Mouse (Mus musculus): ENCODE results near the gene 2010111I01Rik. TPM values are rescaled to one million over a fixed set of nuclear protein-coding genes. Genes with fewer than 3 reads are reported as not detected.

2010111I01Rik gene
- polyA plus RNA-seq, 1 experiment = 26.6 TPM

DNA sequence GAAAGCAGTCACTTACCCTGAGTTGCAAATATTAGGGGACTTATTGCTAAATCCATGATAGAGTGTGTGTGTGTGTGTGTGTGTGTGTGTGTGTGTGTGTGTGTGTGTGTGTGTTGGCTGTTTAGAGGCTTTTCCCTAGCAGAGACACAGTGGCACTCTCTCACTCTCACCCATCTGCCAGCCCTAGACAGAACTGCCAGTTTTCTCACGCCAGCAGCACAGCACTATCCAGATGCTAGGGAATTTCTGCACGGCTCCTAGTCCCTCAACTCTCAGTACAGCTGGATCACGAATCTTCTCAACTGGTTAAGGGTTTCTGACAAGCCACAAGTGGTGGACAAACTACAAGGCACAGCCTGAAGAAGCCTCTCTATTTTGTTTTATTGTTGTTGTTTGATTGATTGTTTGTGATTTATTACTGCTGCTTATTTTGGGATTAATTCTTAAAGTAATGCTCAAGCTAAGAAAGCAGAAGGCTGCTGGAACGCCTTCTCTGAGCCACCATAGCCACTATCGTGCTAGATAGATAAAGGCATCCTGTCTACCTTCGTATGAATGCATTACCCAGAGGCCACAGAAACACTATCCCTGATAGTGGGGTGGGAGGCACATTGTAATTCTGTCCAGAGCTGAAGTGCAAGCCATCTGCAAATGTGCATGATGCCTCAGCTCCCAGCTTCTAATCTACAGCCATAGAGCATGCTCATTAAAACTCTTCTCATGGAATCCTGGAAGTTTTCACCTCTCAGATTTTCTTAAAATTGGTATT lies 209.7 kb downstream of the 2010111I01Rik start:
- no peak overlapping the region for H3K27ac ChIP-seq (ENCODE audit: control insufficient read depth, insufficient read depth, low read depth, low read length)
- H3K27me3 ChIP-seq (ENCODE audit: control insufficient read depth, insufficient read depth, low read length) = no peaks in the 10 kb centered on the region
- H3K36me3 ChIP-seq (ENCODE audit: control insufficient read depth, insufficient read depth, low read length) = no peaks in the 10 kb centered on the region
- H3K4me1 ChIP-seq (ENCODE audit: control insufficient read depth, insufficient read depth, low read length) = no peaks in the 10 kb centered on the region
- H3K4me3 ChIP-seq (ENCODE audit: control insufficient read depth, low read depth, low read length) = no peak overlapping the region
- TF ChIP-seq POLR2A (IDR thresholded peaks at IDR 0.05; ENCODE audit: control insufficient read depth, low read depth, low read length) (no peak), CTCF (IDR thresholded peaks at IDR 0.05; ENCODE audit: control insufficient read depth, insufficient read depth, insufficient replicate concordance, low read depth, low read length) (no peak)

DNA sequence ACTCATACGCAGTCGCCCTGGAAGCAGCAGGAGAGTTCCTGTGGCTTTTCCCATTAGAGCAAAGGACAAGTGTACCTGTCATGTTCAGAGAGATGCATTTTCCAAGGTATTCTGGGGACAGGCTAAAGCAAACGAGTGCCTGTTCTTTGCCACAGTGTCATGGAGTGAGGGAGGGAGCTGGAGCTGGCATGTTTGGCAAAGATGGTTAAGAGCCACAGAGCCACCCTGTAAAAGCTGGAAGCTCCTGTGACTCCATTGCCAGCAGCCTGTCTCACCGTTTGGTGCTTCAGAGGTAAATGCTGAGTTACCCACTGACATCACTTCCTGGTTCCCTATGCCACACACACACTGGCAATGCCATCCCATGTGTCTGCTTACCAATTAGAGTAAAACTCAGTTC lies 211.4 kb downstream of the 2010111I01Rik start:
- no peaks in the 10 kb centered on the region for H3K4me1 ChIP-seq (ENCODE audit: control insufficient read depth, insufficient read depth, low read length)
- H3K36me3 ChIP-seq (ENCODE audit: control insufficient read depth, insufficient read depth, low read length) = no peaks in the 10 kb centered on the region
- TF ChIP-seq CTCF (IDR thresholded peaks at IDR 0.05; ENCODE audit: control insufficient read depth, insufficient read depth, insufficient replicate concordance, low read depth, low read length) (no peak), POLR2A (IDR thresholded peaks at IDR 0.05; ENCODE audit: control insufficient read depth, low read depth, low read length) (no peak)
- H3K4me3 ChIP-seq (ENCODE audit: control insufficient read depth, low read depth, low read length) = no peak overlapping the region
- no peaks in the 10 kb centered on the region for H3K27me3 ChIP-seq (ENCODE audit: control insufficient read depth, insufficient read depth, low read length)
- no peak overlapping the region for H3K27ac ChIP-seq (ENCODE audit: control insufficient read depth, insufficient read depth, low read depth, low read length)

DNA sequence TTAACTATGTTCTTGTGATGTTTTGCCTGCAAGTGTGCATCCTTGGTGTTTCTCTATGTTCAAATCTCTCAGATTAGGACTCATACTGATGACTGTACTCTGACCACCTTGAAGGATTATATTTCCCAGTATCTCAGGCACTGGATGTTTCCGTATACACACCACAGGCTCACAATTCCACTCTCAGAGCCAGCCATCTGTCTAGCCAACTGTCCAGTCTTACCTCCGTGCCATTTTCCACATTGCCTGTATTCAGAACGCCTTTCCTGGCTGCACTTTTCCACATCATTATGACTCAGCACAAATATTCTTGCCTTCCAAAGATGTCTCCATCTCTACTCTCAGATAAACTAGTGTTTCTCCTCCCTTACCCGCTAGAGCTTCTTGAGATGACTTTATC lies 212.5 kb downstream of the 2010111I01Rik start:
- H3K36me3 ChIP-seq (ENCODE audit: control insufficient read depth, insufficient read depth, low read length) = no peaks in the 10 kb centered on the region
- no peaks in the 10 kb centered on the region for H3K27me3 ChIP-seq (ENCODE audit: control insufficient read depth, insufficient read depth, low read length)
- TF ChIP-seq CTCF (IDR thresholded peaks at IDR 0.05; ENCODE audit: control insufficient read depth, insufficient read depth, insufficient replicate concordance, low read depth, low read length) (no peak), POLR2A (IDR thresholded peaks at IDR 0.05; ENCODE audit: control insufficient read depth, low read depth, low read length) (no peak)
- no peak overlapping the region for H3K4me3 ChIP-seq (ENCODE audit: control insufficient read depth, low read depth, low read length)
- no peak overlapping the region for H3K27ac ChIP-seq (ENCODE audit: control insufficient read depth, insufficient read depth, low read depth, low read length)
- no peaks in the 10 kb centered on the region for H3K4me1 ChIP-seq (ENCODE audit: control insufficient read depth, insufficient read depth, low read length)

DNA sequence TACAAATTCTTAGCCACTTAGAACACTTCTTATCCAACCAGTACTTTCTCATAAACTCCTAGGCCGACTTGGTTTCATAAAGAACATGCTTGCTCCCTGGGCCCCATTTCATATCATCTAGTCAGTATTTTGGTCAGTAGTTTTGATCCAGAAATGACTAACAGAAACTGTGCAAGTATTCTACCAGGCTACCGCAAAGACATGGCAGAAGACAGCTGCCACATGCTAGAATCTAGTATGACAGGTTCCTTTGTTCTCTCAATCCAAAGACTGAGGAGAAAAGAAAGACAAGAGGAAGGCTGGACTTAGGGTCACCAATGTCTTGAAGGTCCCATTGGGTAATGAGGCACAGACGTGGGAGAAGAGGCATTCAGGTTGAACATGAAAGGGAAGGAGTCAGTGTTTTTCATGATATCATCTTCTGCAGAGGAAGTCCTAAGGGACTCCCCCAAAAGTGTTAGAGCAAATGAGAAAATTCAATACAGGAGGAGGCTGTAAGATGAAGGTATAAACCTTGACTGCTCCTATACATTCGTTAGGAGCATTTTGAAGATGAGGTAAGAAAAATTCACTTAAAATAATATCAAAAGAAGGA lies 216.0 kb downstream of the 2010111I01Rik start:
- H3K4me3 ChIP-seq (ENCODE audit: control insufficient read depth, low read depth, low read length) = no peak overlapping the region
- no peak overlapping the region for H3K27ac ChIP-seq (ENCODE audit: control insufficient read depth, insufficient read depth, low read depth, low read length)
- H3K27me3 ChIP-seq (ENCODE audit: control insufficient read depth, insufficient read depth, low read length) = no peaks in the 10 kb centered on the region
- H3K36me3 ChIP-seq (ENCODE audit: control insufficient read depth, insufficient read depth, low read length) = no peaks in the 10 kb centered on the region
- H3K4me1 ChIP-seq (ENCODE audit: control insufficient read depth, insufficient read depth, low read length) = no peaks in the 10 kb centered on the region
- TF ChIP-seq CTCF (IDR thresholded peaks at IDR 0.05; ENCODE audit: control insufficient read depth, insufficient read depth, insufficient replicate concordance, low read depth, low read length) = no peak
- TF ChIP-seq POLR2A (IDR thresholded peaks at IDR 0.05; ENCODE audit: control insufficient read depth, low read depth, low read length) = no peak

DNA sequence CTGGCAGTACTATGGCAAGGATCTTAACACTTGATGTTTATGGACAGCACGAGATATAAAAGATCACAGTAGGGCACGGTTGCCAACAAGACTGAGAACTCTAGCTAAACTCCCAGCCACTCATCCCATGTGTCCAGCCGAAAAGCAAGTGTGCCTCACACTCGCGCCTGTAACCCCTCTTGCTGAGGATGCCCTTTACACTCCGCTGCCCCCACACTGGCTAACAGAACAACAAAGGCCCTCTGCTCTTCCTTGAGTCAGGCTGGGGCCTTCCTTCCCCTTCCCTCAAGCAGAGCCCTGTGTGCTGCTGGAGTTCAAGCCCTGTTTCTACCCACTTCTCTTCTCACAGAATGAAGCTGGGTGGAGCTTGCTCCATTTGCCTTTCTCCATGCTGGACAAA lies 220.3 kb downstream of the 2010111I01Rik start:
- no peak for TF ChIP-seq CTCF (IDR thresholded peaks at IDR 0.05; ENCODE audit: control insufficient read depth, insufficient read depth, insufficient replicate concordance, low read depth, low read length)
- no peak for TF ChIP-seq POLR2A (IDR thresholded peaks at IDR 0.05; ENCODE audit: control insufficient read depth, low read depth, low read length)
- H3K4me3 ChIP-seq (ENCODE audit: control insufficient read depth, low read depth, low read length) = no peak overlapping the region

DNA sequence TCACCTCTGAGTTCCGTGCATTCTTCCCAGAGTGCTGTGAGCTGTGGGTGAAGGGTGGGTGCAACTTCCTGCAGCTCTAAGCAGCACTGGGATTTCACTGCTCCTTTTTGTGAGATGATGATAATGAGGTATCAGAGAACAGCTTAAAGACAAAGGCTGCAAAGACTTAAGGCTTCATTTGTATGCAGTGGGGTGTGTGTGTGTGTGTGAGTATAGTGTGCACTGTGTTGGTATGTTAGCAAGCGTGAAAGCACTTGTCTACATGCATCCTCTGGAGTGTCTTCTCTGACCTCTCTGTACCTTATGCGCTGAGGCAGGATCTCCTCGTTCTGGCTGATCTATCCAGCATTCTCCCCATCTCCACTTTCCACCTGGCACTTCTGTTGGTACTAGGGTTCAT lies 221.5 kb downstream of the 2010111I01Rik start:
- H3K4me3 ChIP-seq (ENCODE audit: control insufficient read depth, low read depth, low read length) = no peak overlapping the region
- TF ChIP-seq CTCF (IDR thresholded peaks at IDR 0.05; ENCODE audit: control insufficient read depth, insufficient read depth, insufficient replicate concordance, low read depth, low read length) = no peak
- TF ChIP-seq POLR2A (IDR thresholded peaks at IDR 0.05; ENCODE audit: control insufficient read depth, low read depth, low read length) = no peak
- H3K27ac ChIP-seq (ENCODE audit: control insufficient read depth, insufficient read depth, low read depth, low read length) = no peak overlapping the region
- H3K27me3 ChIP-seq (ENCODE audit: control insufficient read depth, insufficient read depth, low read length) = no peaks in the 10 kb centered on the region
- H3K4me1 ChIP-seq (ENCODE audit: control insufficient read depth, insufficient read depth, low read length) = no peaks in the 10 kb centered on the region
- H3K36me3 ChIP-seq (ENCODE audit: control insufficient read depth, insufficient read depth, low read length) = no peaks in the 10 kb centered on the region

More for the DNA sequence above, 220.3 kb downstream of the 2010111I01Rik start:
- Histone ChIP-seq H3K27me3 (ENCODE audit: control insufficient read depth, insufficient read depth, low read length) (no peaks in the 10 kb centered on the region), H3K4me1 (ENCODE audit: control insufficient read depth, insufficient read depth, low read length) (no peaks in the 10 kb centered on the region), H3K36me3 (ENCODE audit: control insufficient read depth, insufficient read depth, low read length) (no peaks in the 10 kb centered on the region), H3K27ac (ENCODE audit: control insufficient read depth, insufficient read depth, low read depth, low read length) (no peak overlapping the region)

DNA sequence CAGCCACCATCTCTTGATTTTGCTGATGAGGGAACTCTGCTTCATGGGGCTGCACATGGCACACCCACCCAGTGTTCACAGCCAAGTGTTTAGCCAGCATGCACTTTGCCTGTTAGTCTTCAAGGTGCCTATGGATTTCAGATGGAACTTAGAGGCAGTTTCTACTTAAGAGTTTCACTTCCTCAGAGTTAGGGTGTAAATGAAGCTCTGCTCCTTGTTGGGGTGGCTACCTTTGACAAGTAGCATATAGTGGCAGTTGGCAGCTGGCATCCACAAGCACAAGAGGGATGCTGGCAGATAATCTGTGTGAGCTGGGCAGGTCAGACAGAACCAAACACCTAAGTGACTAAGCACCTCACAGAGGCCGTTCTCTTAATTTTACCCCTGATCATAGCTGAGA lies 221.9 kb downstream of the 2010111I01Rik start:
- Histone ChIP-seq H3K27me3 (ENCODE audit: control insufficient read depth, insufficient read depth, low read length) (no peaks in the 10 kb centered on the region), H3K27ac (ENCODE audit: control insufficient read depth, insufficient read depth, low read depth, low read length) (no peak overlapping the region), H3K36me3 (ENCODE audit: control insufficient read depth, insufficient read depth, low read length) (no peaks in the 10 kb centered on the region), H3K4me1 (ENCODE audit: control insufficient read depth, insufficient read depth, low read length) (no peaks in the 10 kb centered on the region), H3K4me3 (ENCODE audit: control insufficient read depth, low read depth, low read length) (no peak overlapping the region)
- no peak for TF ChIP-seq POLR2A (IDR thresholded peaks at IDR 0.05; ENCODE audit: control insufficient read depth, low read depth, low read length)
- TF ChIP-seq CTCF (IDR thresholded peaks at IDR 0.05; ENCODE audit: control insufficient read depth, insufficient read depth, insufficient replicate concordance, low read depth, low read length) = no peak
